Mouse (Mus musculus) mesoderm, embryonic 11.5 days (tissue): ENCODE data around the gene Hoxa3.
A peak's percentile ranks its signal among the peaks of the same experiment; 100 is the strongest.

Experiments
- DNase-seq: peaks from one replicate; pipeline ENCODE4 v3.0.0-alpha.2; 2012; ENCODE audit warnings: low read depth, low spot score

Hoxa3 gene

DNA sequence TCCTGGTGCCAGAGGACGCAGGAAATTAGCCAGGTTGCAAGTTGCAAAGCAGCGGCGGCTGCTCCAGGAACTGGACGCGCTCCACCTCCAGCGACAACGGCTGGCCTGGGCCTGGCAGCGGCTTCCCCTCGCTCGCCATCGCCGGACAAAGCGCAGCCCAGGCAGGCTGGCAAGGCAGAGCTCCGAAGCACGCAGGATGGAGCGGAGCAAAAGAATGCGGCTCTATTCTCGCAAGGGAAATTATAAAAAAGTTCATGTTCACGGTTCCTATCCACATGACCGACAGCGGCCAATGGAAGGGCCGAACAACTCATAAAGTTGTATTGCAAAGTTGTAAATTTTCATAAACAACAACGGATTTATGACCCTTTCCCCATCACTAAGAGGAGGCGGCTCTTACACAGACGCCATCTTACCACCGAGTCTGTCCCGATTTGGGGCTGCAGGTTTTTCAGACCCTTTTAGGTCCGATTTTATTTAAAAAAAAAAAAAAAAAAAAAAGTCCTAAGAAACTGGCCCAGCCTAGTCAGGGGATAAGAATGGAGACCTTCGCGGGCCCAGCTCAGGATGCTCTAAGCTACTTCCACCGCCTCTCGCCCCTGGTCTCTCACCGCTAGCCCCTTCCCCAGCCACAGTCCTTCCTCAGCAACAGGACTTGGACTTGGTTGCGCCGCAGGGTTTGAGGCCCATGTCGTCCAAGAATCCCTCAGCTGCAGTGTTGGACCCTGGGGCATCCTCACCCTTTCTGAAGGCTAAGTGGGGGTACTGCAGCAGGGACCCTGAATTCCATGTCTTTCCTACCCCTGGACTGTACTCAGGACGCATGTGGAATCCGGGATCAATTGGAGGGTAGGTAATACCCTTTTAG is at the start of gene Hoxa3, which contains the start of gene Gm28308:
TSS of gene Hoxa3 (minus strand) at position 218 of the 868 bp plus-strand sequence.
TSS of gene Gm28308 (minus strand) at position 221 of the 868 bp plus-strand sequence.
- peak; percentile 92 for DNase-seq

GRCm38 (mm10) chr6:52262463-52263320 is 49.6 kb upstream of the Hoxa3 start:
- DNase-seq = no peak

DNA sequence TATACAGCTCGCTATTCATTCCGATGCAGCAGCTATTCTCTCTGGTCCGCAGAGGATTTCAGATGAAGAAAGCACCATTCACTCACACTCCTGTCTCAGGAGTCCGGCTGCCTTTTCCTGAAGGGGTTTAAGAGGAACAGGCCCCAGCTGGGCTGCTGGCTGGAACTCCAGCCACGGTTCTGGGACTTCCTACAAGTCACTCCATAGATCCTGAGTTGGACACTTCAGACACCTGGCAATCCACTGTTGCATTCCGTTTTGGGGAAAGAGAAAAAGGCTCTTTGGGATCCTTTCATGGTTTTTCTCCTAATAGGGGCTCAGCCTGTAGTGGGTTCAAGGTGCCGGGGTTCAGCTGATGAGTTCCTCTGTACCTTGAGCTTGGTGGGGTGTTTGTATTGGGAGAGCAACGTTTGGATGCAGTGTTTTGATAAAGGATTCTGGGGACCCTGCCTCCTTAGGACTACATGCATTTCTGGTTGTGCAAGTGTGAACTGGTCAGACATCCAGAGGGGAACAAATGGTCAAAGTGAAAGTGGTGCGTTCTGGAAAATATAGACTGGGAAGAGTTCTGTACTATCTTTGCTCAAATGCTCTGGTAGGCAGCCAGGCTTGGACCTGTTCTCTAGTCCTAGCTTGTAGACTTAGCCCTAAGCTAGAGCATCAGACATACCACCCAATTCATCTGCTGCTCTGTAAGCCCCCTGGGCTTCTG is 48.8 kb upstream of the Hoxa3 start:
- no peak for DNase-seq

DNA sequence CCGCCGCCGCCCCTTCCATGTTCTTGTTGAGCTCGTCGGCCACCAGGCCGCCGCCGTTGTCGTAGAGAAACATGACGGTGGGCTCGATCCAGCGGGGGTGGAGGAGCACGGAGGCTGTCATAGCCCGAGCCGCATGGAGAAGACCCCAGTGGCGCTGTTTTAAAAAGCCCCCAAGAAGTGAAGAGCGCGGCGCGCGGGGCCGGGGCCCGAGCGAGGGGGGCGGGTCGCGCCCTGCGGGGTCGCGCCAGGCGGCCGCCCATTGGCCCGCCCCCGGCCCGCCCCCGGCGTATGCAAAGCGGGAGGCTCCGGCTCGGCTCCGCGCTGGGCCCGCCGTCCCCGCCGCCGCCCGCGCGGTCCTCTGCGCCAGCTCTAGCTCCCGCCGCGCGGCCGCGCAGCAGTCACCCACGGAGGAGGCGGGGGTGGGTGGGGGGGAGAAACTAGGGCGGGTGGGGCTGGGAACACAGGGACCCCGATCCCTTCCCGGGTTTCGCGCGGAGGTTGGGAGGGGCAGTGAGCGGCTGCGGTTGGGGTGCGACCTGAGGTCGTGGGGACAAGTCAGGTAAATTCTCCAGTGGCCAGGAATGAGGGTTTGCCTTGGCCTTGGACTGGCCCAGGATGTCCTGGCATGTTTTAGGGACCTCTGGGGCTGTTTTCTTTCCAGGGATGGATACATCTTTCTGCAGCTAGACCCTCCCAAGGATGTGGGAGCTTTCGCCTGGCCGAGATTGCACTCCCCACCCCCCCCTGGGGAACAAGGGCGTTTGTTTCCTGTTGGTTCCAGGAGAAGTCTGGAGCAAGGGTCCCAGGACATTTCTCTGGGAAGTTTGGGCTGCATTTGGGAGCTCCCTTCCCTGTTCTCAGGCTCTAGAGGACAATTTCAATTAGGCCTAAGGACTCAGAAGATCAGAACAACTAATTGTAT is 47.8 kb upstream of the Hoxa3 start, which contains the start of gene Hoxa13:
TSS of gene Hoxa13 (minus strand) at position 227 of the 922 bp plus-strand sequence.
- DNase-seq = no peak

DNA sequence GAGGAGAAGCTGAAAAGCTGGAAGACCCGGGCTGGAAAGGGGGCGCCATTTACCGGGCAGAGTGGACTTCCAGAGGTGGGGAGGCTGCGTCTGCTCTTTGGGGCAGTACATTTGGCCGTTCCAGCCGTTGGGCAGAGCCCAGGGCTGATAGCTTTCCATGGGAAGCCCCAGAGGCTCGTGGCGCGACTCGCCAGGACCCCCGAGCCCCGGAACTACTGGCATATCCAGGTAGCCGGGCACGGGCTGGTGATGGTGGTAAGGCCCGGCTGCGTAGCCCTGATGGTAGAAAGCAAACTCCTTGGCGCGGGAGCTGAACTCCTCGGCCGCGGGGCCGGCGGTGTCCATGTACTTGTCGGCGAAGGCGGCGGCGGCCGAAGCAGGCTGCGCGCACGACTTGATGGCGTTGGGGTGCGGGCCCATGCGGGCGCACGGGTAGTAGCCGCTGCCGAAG is 46.7 kb upstream of the Hoxa3 start:
- DNase-seq = no peak

DNA sequence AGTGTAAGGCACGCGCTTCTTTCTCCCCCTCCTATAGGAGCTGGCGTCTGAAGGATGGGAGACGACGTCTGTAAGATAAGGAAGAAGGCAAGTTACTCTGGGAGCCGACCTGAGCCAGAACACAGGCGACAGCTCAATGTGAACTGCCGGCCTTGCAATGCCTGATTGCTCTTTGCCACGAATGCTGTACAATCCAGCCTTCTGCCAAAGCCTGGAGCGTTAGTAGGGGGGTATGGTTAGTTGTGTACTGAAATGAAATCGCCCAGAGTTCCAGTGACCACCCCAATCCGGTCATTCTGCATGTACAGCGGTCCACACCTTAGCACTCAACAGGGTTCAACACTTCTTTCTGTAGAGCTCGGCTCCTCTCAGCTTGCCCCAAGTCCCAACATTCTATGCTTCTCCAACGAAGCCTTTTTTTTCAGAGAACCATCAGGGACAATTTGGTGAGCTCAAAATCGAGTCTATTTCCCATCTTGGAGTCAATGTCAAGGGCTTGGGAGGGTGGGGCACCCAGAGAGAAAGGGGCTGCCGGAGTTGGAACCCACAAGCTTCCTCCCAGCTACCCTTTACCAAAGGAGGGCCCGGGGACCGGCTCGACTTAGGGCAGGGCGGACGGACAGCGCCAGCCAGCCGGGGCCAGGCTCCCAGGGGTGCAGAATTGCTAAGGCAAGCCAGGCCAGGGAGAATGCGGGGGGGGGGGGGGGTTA is 46.1 kb upstream of the Hoxa3 start:
- no peak for DNase-seq

- DNase-seq = peak; percentile 88
Measured at GRCm38 (mm10) chr6:52256956-52257355, 43.8 kb upstream of the Hoxa3 start.

DNA sequence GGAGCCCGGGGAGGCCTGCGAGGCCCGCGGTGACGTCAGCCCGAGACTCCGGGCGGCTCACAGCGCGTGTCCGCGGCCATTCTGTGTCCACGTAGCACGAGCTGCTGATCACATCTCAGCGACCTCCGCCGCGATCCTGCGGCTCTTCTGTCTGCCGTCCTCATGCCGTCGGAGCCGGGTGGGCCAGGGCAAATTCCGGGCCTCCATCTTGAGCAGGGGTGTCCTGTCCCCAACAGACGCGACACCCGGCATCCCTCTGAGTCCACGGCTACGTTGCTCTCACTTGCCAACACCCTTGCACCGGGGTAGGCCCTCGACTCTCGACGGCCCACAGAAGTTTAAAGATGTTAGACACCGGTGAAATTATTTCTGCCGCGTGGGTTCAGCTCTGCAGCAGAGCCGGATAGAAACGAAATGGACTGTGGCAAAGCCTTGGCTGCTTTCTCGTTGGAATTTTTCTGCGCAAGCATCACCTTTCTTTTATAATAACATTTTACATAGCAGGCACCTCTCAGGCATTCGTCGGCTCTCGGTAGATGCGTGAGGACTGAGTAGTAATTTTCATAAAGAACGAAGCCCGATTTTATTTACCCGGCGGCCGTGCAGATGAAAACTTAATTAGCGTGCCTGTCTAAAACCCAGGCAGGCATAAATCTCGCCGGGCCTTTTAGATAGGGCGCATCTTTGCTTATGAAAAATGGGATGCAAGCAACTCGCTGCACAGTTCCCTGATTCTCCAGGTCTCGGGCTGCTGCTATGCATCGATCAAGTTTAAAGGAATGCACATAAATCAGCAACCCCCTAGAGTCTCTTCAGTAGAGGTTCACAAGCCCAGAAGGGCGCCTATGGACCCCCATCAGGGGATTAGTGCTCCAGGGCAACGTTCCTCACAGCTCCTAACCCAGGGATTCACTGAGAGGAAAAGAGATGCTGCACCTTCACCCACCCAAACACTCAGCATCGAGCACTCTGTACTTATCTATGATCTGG is 40.7 kb upstream of the Hoxa3 start:
- DNase-seq = no peak

DNA sequence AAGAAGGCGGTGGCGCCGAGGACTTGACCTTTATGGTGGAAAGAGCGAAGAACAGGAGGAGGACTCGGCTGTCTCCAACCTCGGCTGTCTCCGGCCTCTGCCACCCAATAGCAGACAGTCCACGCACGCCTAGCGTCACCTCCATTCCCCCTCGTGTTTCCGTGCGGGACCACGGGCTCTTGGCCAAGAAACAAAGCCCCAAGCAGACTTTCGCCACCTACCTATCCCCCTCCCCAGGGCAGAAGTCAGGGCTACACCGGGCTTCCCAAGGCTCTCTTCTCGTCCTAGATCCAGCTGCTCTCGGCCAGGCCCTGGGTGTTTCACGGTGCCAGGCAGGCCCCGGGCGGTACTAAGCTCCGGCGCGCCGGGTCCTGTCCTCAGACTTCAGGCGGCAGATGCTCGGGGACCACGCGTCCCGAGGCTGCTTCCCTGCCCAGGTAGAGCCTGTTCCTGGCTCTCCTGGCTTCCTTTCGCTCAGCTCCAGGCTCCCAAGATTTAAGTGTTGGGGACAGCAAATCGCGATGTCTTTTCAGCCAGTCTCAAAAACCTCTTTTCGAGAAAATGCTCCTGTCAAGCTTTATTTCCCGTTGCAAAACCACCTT is 39.7 kb upstream of the Hoxa3 start:
- no peak for DNase-seq

GRCm38 (mm10) chr6:52252016-52252774 is 39.1 kb upstream of the Hoxa3 start:
- DNase-seq = no peak

DNA sequence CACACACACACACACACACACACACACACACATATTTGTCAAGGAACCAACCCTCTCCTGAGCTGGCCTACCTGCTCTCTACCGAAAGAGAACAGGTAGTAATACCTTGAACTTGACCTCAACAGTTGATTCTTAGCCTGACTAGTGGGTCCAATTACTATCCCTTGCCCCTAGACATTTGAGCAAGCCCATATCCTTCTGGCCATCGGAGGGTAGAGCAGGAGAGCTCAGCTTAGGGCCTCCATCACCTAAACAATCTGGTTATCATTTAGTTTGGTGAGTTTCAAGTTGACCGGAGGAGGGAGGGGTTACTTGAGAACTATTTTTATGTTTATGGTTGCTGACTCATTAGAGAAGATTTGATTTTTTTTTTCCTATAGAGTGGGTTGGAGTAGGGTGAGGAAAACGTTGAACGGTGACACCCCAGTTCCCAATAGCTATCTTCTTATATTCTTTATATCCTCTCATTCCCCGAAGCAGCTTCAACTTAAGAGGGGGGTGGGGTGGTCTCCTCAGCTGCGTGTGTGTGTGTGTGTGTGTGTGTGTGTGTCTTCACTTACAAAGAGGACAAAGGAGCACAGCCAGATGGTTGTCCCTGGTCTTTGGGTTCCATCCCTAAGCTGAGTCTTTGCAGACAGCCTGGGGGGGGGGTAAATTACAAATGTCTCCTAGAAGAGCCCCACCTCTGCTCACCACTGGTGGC is 38.2 kb upstream of the Hoxa3 start:
- DNase-seq = no peak

- DNase-seq = no peak
Measured at GRCm38 (mm10) chr6:52249826-52250225, 36.7 kb upstream of the Hoxa3 start.

DNA sequence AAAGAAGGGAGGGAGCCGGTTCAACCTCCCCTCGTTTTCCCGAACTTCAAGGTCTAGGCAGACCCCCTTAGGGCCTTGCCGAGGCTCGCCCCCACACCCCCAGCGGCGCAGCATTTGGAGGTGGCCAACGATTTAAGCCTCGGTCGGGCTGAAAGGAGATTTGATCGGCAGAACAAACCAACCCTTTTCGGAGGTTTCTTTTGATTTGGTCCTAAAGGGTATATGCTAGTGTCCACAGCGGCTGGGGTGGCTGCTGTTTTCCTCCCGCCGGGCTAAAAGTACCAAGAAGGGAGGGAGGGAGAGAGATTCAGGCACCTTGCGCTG is 36.2 kb upstream of the Hoxa3 start:
- DNase-seq = no peak

- DNase-seq = no peak
Measured at GRCm38 (mm10) chr6:52248638-52249414, 35.7 kb upstream of the Hoxa3 start.

DNA sequence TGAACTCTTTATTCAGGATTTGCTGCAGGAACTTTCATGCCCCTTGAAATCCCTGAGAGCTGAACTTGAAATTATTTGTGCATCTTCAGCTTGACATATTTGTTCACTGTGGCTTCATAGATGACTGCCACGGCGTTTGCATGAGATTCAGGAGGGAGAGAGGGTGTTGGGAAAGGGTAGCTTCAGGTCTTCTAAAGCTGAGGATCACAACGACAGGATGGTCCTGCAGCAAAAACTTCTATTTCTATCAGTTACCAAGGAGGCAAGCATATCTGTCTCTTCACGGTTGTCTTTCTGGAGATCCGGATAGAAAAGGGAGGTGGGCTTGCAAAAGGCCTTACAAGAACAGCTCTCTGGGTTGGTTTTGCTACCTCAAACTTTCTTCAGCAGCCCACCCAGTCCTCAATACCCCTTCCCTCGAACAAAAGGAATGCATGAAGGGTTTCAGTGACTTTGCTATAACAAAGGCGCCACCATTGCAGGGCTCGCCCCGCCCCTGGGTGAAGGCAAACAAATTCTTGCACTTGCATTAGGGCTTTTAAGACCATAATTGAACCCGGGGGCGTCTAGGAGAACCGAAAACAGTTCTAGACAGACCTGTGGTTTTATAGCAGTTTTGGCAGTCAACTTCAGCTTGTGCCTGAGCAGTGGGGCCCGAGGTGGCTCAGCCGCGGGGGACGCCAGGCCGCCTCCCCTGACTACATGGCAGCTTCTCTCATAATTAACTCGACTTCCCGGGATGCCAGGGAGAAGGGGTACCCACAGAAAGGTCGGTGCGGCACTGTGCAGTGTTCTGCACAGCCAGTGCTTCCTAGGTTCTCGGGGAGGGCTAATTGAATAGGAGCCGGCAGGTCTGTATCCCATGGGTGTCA is 34.9 kb upstream of the Hoxa3 start:
- DNase-seq = no peak
